Mouse (Mus musculus): ENCODE measurements around the gene Rpgr.

Rpgr gene

DNA sequence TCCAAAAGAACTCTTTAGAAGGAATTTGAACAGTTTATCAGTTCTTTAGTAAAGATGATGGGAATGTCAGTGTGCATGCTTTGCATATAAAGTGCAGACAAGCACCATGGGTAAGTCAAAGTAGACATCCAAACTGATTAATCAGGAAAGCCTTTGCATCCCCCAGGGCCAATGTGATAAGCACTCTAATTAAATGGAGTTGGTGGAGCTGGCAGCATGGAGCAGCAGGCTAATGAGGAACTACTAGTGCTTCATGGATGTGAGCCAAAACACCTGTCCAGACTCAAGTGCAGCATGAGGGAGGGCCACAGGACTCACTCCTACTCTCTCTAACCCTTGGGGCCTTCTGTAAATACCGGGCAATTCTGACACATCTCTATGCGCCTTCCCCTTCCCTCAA is 145.2 kb downstream of the Rpgr start:
- no peak for DNase-seq

DNA sequence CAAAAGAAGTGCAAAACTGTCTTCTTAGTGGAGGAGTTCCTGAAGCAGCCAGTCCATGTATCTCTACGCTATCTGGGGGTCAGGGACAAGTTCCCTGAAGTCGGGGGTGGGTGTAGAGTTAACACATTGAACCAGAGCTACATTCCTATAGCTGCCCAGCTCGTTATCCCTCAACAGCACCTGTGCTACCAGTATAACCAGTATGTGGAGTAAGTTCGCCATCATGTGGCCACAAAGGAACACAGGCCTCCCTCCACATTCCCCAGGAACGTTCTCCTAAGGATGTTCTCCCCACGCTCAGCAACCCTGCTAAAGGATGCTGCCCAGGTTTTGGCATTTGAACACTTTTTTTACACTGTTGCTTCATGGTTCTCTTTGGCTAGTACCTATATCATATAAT is 146.0 kb downstream of the Rpgr start:
- DNase-seq, result peak in 1 of 2 experiments; percentile 4

DNA sequence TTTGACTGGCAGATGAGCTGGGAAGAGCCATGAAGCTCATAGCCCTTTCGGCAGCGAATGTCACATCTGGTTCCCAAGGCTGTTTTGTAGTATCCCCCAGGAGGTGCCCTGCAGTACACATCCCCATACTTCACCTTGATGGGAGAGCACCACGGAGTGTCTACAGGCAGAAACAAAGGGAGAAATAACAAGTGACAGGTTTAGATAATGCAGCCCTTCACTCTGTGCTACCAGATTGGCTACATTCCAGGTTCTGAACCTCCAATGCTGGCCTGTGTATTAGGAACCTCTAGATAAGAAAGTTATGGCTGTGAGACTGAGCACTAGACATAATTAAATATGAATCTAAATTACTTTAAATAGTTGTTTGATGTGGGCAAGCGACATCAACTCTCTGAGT is 147.3 kb downstream of the Rpgr start:
- DNase-seq, result no peak

DNA sequence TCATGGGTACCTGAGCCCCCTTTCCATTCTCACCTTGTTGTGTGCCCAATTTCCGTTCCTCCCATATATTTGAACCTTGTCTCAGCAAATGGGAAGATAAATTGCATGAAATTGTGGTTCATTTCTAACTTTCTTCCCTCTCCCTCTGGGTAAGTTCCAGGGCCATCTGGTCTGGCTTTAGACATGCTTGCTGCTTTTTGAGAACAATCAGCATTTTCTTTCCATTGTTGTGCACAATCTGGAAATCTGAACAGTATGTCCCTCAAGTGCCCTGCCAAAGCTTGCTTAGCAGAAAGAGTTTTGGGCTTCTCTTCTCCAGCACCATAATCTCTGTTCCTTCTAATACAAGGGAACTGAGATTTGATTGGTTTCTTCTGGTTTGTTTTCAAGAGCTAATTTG is 152.9 kb downstream of the Rpgr start:
- no peak for DNase-seq

DNA sequence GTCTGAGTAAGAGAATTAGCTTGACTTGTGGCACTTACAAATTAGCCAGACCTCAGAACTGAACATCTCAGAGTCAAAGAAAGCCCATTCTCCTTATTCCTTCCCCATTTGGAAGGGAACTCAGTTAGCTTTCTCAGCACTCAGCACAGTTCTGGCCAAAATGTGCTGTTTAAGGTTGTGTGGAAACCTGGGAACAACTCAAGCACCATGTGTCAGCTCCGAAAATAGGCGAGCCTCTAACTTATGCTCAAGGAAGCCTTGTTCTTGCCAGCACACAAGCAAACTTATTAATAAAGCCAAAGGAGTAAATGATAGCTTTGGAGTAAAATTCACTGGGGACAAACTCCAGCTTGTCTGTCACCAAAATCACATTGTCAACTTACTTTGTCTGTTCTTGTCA is 153.4 kb downstream of the Rpgr start:
- DNase-seq, result no peak

DNA sequence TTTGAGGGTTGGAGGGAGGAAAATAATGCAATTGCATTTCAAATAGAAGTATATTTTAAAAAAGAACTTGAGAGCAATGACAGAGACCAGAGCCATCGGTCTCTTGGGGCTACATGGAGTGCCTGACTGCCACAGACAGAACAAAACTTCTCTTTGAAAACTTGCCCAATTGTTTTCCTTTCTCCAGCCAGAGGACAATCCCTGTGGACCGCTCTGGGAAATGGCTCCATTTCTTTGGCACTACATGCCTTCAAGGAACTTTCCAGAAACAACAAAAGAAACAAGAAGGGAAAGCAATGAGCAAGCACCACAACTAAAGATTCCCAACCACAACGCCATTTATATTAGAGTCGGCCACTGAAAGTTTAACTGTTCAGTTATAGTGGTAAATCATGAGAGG is 154.5 kb downstream of the Rpgr start:
- no peak for DNase-seq

DNA sequence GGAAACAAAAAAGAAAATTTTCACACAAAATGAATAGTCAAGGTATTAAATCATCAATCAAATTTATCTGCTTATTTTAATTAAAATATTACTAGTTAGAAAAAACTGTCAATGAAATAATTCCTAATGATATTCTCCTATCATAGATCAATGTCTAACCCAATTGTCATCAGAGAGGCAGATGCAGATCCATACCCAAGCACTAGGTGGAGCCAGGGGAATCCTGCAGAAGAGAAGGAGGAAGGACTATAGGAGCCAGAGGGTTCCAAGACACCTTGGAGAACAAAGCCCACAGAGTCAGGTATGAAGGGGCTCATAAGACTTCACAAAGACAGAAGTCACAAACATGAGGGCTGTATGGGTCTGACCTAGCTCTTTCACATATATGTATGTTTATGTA is 182.1 kb downstream of the Rpgr start:
- DNase-seq, result no peak
